Mouse (Mus musculus) skeletal muscle tissue, adult 2 months (tissue): ENCODE data around the gene Bloc1s6.

Experiments
- DNase-seq: peaks from one replicate; pipeline ENCODE4 v3.0.0-alpha.2; 2012; ENCODE audit warnings: low read depth, low spot score

Bloc1s6 gene

GRCm38 (mm10) chr2:122764526-122764925, 26.2 kb downstream of the Bloc1s6 start:
- DNase-seq, result no peak

- peak; percentile 62 for DNase-seq
Observed at GRCm38 (mm10) chr2:122765071-122765793, 26.9 kb downstream of the Bloc1s6 start, which contains the start of gene Sqor. TSS of gene Sqor (plus strand) at chr2:122765237.

- no peak for DNase-seq
Observed at GRCm38 (mm10) chr2:122765794-122766145, 27.5 kb downstream of the Bloc1s6 start.

GRCm38 (mm10) chr2:122771002-122771401, 32.7 kb downstream of the Bloc1s6 start:
- DNase-seq, result peak; percentile 35

GRCm38 (mm10) chr2:122772899-122773298, 34.6 kb downstream of the Bloc1s6 start:
- DNase-seq, result no peak

GRCm38 (mm10) chr2:122775491-122775890, 37.2 kb downstream of the Bloc1s6 start:
- no peak for DNase-seq

GRCm38 (mm10) chr2:122776823-122777222, 38.5 kb downstream of the Bloc1s6 start:
- no peak for DNase-seq

GRCm38 (mm10) chr2:122779967-122780366, 41.7 kb downstream of the Bloc1s6 start:
- DNase-seq, result no peak

GRCm38 (mm10) chr2:122780447-122780846, 42.1 kb downstream of the Bloc1s6 start:
- DNase-seq, result peak; percentile 11

- DNase-seq, result peak; percentile 20
Observed at GRCm38 (mm10) chr2:122781590-122782356, 43.5 kb downstream of the Bloc1s6 start.

- no peak for DNase-seq
Observed at GRCm38 (mm10) chr2:122783730-122784129, 45.4 kb downstream of the Bloc1s6 start.

- no peak for DNase-seq
Observed at GRCm38 (mm10) chr2:122784701-122785100, 46.4 kb downstream of the Bloc1s6 start.

- DNase-seq, result no peak
Observed at GRCm38 (mm10) chr2:122786167-122786566, 47.9 kb downstream of the Bloc1s6 start.

- DNase-seq, result peak; percentile 32
Observed at GRCm38 (mm10) chr2:122789311-122789710, 51.0 kb downstream of the Bloc1s6 start.

GRCm38 (mm10) chr2:122789730-122790129, 51.4 kb downstream of the Bloc1s6 start:
- no peak for DNase-seq
